ENCODE assay signal across 1 mouse cellular context in genomic region chr19:4134354-4134753, GRCm38 (mm10).
TF ChIP-seq lines count a peak whose summit lies in the region.

No protein-coding gene starts in this region.

TF ChIP-seq in CH12.LX, 34 proteins besides CTCF, POLR2A, EP300 and RAD21:
- TF ChIP-seq USF2 (conservative IDR thresholded peaks at IDR 0.05; ENCODE audit: low read depth, low read length): no peak
- TF ChIP-seq SIN3A (IDR thresholded peaks at IDR 0.05; ENCODE audit: low read length): peak; percentile 9; the same call in 1 of the 2 replicates
TF ChIP-seq in CH12.LX: peak in this region for 1.
